Mouse (Mus musculus) embryonic fibroblast, embryonic 13.5 days (primary cell): ENCODE data around the gene Hoxb2.

ENCODE experiments used
- CTCF ChIP-seq: IDR thresholded peaks from 2 replicates; pipeline ENCODE4 v1.5.1; 2011; ENCODE audit warnings: mild to moderate bottlenecking, control low read depth, low read length, moderate library complexity, borderline replicate concordance; ENCODE audit not compliant: insufficient read depth
- POLR2A ChIP-seq: IDR thresholded peaks from 2 replicates; pipeline ENCODE4 v1.6.1; 2011; ENCODE audit warnings: low read depth, mild to moderate bottlenecking, control low read depth, low read length, moderate library complexity

GRCm38 (mm10) chr11:96366092-96367041 is 16.0 kb downstream of the Hoxb2 start:
- no peak for TF ChIP-seq CTCF
- no peak for TF ChIP-seq POLR2A
